Mouse (Mus musculus) embryo, embryonic 10.5 days (tissue): Measurements from ENCODE around the gene Gm17402.

Experiments used
- DNase-seq: peaks from one replicate; pipeline ENCODE4 v3.0.0-alpha.2; 2015; ENCODE audit warnings: low spot score

Gene Gm17402

DNA sequence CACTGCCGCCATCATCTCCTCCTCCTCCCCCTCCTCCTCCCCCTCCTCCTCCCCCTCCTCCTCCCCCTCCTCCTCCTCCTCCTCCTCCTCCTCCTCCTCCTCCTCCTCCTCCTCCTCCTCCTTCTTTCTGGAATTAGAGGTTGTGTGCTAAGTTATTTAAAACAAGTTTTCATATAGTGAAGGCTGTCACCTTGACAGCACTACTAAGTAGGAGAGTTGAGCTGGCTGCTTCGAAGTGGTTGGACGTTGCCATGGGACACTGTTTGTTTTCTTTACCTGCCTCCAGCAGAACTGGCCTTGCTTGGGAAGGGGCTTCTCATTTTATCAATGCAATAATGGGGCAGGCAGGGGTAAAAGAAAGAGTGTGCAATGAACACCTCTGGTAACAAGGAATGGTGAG is at the start of gene Gm17402:
Gene Gm17402 (minus strand): TSS at position 101 of the 400 bp plus-strand sequence.
- DNase-seq: no peak

DNA sequence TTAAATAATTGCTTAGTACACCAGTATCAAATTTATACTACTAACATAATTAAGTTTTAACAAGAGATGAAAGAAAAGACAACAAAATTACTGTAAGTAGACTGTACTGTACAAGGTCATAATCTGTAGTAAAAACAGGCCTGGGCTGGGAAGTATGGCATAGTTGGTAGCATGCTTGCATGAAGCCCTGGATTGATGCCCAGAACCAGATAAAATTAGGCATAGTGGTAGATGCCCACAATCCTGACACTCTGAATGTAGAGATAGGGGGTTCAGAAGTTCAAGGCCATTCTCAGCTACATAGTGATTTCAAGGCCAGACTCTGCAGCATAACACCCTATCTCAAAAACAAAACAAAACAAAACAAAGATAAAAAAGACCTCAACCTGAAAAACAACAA is 3.3 kb upstream of the Gm17402 start:
- no peak for DNase-seq

DNA sequence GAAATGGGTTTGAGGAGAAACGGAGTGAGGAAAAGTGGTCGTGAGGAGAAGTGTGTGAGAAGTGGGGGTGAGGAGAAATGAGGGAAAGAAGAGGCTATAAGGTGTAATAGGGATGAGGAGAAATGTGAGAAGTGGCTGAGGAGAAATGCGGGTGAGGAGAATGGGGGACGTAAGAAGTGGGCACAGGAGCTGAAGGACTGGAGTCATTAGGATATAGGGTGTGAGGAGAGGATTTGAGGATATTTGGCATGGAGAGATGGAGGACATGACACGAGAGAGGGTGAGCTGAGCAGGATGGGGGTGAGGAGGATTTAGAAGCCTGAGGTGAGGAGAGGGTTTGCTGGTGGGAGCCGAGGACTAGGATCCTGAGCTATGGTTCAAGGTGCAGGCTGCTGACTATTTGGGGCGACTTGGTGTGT is 594 bp downstream of the Gm17402 start:
- DNase-seq: no peak

DNA sequence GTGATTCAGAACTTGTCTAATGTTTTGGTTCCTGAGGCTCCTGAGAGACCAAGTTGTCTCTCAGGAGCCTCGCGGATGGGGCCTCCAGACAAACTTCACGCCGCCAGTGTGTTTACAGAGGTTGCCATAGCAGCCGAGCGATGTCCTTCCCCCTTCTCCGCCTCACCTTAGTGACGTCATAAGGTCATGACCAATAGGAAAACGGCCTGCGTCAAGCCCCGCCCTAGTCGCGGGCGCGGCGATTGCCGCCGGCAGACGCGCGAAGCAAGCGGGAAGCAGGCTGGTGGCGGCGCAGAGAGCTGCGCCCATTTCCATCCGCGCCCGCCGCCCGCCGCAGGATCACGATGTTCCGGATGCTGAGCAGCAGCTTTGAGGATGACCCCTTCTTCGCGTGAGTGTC is 1.1 kb downstream of the Gm17402 start, which contains the start of gene Mlf1:
Gene Mlf1 (plus strand): TSS at position 226 of the 400 bp plus-strand sequence.
- DNase-seq: peak; percentile 95

DNA sequence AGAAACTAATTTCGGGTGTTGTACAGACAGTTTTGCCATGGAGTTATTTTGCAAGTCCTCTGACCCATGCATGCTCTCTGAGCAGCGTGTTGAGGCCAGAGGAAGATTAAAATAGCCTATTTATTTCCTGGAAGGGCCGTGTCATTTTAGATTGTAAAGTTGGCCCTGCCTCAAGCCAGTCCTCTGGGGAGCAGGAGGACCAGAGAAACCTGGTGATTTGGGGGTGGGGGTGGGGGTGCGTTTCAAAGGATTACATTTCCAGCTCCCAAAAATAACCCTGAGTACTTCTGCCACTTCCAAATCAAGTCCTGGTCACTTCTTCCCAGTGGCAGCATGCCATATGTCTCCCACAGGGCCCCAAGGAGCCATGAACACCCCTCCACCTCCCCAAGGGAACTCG is 2.2 kb downstream of the Gm17402 start:
- DNase-seq: no peak

DNA sequence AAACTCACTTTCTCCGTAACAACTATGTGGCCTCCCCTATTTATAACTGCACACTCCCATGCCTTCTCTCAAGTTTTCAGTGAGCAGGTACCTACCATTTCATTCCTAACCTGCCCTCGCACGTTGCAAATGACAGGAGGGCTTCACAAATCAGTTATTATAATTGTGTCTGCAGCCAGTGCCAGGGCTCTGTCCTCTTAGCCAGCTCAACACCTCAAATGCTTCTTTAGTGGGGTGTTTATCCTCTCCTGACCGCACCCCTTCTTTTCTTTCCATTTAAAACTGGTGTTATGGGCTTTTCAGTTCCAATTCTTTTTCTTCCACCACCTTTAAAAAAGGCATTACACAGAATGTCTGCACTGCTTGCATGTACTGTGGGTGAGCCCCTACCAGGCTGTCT is 2.8 kb downstream of the Gm17402 start:
- no peak for DNase-seq

DNA sequence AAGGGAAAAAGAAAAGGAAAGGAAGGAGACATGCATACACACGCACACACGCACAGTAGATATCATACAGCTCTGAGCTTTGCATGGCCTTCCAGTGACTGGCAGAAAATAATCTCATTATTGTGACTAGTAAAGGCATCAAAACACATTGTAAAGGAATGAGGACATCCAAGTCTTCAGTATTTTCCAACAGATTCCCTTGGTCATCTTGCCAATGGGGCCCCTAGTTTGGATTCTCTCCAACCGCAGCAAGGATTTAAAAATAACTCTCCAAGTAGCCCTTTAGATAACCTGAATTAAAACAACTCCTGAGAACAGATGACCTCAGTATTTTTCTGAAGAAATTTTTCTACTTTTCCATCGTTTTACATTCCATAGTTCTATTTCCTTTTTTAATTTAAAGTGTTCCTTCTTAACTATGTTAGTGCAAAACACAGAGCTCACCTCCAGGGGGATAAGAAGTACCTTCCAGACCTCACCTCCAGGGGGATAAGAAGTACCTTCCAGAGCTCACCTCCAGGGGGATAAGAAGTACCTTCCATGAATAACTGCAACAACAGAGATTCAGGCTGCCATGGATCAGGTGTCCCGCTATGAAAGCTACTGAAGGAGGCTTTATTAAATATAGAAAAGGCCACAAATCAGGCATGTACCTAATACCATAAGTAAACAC is 5.4 kb downstream of the Gm17402 start:
- no peak for DNase-seq

DNA sequence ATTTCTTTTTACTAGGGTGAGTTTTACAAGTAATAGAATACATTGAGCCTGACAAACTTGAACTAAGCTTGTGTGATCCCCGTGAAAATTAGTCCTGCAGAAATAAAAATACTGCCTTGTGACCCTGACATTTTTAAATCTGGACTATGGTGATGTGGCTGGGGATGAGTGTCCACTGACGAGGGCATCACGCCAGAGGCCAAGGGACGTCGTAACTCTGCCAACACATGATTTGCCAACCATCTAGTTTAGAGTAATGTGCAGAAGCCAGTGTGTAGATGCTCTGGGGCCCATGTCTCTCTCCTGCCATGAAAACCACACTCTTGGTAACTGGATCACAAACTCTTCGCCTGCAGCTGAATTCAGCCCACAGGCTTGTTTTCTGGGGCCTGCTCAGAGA is 7.5 kb downstream of the Gm17402 start:
- no peak for DNase-seq

DNA sequence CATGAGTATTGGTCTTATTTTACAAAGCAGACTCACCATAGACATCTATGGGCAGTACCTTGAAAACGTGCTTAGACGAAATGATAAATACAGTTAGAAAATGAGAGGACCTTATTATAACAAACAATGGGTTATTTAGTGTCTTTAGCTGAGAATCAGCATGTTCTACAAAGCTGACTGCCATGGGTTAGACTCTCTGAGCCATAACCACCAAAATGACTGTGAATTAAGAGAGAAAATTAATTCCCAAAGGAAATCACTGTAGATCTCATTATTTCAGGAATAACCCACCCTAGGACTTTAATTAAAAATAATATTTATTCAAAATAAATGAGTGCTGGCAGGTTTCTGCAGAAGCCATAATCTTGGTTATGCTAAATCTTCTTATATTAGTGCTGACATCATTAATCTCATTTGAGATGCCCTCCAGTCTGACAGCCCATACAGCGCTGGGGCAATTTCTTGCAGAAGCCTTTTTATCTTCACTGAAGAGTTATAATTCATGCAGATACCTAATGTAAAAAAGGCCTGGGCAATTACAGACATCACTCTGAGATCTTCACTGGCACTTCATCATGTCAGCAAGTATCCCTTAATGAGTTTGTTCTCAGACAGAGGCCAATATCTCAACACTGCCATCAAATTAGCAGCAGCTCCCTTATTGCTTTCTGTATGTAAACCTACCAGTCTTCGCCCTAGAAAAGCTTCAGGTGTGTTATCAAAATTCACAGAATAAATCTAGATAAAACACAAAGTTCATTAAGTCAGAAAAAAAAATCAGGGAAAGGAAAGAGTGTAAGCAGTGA is 8.7 kb downstream of the Gm17402 start:
- DNase-seq: no peak

DNA sequence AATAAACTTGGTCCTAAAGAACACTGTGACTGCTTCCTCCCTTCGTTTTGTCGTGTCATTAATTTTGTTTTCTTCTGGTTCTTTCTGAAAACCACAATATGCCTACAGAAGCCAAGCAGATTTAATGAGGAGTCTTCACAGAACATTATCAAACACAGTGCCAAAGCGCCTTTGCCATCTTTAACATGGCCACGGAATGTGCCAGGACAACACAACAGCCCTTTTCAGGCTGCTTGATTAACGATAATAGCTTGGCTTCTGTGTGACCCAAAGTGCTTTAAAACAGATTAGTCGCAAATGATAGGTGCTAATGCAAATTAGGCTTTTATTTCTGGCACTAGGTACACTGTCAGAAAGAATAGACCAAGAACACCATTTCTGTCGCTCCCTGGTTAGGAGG is 16.6 kb downstream of the Gm17402 start:
- no peak for DNase-seq

DNA sequence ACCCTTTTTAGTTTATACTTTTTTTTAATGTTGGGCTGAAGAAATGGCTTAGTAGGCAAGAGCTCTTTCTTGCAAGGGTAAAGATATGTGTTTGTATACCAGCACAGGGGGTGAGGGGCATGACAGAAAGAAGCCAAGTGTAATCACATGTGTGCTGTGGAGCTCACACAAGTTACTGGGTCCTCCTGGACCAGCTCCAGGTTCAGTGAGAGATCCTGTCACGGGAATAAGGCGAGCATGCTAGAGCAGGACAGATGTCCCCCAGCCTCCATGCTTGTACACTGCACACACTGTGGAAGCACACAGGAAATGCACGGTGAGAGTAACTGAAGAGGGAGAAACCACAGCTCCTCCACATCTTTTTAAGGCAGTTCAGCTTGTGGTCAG is 22.2 kb downstream of the Gm17402 start:
- DNase-seq: no peak

DNA sequence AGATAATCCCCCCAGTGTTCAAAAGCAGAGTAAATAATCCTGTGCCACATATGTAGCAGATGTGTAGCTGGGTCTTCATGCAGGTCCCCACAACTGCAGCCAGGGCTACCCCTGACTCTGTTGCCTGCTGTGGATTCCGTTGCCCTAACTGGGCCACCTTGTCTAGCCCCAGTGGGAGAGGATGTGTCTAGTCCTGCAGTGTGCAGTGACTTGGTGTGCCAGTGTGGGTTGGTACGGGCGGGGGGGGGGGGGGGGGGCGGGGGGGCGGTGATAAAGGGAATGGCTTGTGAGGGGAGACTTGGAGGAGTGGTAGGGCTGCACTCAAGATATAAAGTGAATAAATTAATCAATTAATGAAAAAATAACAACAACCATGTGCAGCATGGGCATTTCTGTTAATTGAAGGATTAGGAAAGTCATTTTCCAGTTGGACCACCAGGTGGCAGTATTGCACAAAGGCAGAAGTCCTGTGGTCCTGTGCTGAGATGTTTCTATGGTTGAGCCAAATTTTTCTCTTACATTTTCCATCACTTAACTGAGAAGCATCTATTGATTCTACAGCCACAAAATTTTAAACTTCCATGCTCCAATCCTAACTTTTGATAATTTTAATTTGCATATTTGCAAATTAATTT is 22.7 kb downstream of the Gm17402 start:
- DNase-seq: peak; percentile 73

DNA sequence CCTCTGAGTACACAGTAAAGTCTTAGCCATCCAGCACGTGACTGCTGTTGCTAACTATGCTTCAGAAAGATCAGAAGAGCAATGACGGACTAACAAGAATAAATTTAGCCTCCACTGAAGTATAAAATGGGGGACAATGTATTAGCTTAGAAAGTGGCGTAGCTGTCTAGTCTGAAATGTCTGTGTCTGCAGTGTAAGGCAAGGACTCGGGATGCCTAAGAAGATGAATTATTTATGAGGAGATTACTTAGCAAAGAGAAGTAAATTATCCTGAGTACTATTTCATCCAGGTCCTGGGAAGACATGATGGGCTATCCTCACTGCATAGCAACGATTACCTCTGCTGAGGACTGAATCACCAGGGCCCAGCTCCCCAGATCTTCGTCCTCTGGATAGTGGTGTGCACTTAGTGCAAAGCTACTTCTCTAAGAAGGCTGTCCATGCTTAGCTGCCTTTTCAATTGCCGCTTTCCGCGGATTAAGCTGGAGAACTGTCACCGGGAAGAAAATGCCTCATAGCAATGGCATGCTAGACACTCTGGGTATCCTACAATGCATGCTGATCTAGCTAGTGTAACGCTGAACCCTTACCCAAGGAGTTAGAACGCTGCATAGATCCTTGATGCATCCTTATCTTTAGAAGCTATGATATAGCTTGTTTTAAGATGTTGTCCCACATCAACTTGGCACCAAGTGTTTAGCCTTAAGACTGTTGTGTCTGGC is 23.4 kb downstream of the Gm17402 start:
- no peak for DNase-seq

DNA sequence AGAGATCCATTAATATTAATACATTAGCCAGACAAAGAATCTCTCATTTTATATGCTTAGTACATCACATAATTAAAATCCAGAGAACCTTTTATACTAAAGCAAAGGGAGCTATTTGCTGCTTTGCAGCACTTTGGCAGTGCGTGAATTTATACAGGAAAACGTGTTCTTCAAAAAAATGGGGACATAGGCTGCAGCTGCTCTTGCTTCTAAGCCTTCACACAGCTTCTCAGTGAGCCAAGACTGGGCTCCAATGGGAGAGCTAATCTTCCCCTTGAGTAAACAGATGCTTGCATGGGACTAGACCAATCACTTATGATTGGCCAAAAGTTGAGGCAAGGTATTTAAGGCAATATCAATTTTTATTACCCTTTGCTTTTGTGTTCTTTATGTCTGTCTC is 28.3 kb downstream of the Gm17402 start:
- no peak for DNase-seq

DNA sequence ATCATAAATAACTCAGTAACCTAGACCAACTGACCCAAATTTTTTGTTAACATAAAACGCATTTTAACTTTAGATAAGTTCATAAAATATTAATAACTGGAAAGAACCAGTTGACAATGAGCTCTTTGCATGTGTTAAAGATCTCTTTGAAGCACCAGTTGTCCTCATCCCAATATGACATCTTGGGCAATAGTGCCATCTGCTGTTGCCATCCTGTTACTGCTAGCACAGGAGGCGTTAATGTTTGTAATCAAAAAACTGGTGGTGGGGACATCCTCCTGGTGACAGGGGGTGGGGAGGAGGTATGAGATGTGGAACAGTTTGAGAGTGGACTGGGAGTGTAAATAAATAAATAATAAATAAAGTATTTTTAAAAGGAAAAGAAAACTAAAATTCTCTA is 30.4 kb downstream of the Gm17402 start:
- peak; percentile 82 for DNase-seq

DNA sequence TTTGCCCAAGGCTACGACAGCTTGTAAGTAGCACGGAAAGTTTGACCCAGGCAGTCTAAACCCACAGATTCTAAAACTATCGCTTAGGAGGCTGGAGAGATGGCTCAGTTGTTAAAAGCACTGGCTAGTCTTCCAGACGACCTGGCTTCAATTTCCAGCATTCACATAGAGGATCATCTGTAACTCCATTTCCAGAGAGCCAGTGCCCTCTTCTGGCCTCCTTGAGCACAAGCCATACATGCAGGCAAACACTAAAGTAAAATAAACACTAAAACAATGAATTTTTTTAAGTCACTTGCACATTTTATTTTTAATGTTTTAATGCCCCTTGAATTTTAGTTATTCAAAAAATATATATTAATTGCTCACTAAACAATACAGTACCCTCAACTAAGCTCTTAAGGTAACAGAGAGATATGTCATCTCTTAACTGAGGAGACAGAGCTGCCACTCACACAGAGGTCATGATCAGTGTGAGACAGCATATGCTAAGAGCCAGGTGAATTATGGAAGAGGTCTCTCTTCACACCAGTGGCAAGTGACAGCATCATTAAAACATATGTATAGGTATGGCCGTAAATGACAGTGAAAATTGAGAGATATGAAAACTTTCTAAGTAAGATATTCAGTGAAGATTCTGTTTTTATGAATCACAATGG is 31.8 kb downstream of the Gm17402 start:
- DNase-seq: peak; percentile 74

DNA sequence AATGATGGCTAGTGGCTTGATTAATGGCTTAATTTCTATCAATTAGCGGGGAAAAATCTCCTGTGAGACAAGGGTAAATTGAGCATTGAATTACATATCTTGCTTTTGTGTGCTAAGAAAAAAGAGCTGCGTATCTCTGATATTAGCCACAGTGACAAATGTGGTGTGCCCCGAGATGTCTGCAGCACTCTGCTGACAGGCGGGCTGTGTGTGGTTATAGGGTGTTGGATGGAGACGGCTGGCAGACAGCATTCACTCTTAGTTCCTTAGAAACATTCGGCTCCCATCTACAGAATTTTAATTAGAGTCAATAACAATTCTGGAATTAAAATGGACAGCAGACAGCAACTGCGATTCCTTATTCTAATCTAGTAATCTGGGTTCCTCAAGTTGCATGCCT is 34.0 kb downstream of the Gm17402 start:
- DNase-seq: no peak

DNA sequence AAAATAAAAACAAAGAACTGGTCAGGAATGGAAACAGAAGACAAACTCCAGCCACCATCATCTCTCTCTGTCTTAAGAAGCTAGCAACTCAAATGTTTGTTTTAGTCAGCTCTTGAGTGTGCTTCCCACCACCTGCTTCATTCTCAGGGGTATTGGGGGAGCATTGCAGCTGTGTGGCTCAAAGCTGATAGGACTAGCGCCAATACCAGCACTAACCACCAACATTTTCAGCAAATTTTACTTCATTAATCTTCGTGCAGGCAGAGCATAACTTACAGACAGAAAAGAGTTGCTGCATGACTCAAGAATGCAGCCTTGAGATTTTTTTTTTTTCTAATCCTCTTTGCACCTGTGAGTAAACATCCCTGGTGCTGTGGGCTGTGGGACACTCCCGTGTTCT is 35.4 kb downstream of the Gm17402 start:
- no peak for DNase-seq

DNA sequence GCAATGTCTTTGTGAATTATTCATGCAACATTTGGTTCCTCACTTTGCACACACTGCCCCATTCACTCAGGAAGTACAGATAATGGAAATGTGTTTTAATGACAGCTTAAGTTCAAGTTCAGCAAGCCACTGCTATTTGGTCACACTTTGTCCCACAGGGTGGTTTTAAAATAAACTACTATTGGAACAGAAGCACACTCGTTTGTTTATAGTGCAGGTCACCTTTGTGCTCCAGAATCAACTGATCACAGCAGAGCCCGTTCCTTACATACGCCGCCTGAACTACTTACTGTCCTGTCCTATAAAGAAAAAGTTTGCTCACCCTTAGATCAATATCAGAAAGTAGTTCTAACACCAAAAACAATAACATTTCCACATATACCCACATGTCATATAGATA is 52.5 kb downstream of the Gm17402 start:
- DNase-seq: no peak
